Mouse (Mus musculus): ENCODE measurements around the gene Acsl3. TPM values are rescaled to one million over a fixed set of nuclear protein-coding genes. Genes with fewer than 3 reads are reported as not detected.

Acsl3 gene
- polyA plus RNA-seq, 1 experiment, result 19.8 TPM

DNA sequence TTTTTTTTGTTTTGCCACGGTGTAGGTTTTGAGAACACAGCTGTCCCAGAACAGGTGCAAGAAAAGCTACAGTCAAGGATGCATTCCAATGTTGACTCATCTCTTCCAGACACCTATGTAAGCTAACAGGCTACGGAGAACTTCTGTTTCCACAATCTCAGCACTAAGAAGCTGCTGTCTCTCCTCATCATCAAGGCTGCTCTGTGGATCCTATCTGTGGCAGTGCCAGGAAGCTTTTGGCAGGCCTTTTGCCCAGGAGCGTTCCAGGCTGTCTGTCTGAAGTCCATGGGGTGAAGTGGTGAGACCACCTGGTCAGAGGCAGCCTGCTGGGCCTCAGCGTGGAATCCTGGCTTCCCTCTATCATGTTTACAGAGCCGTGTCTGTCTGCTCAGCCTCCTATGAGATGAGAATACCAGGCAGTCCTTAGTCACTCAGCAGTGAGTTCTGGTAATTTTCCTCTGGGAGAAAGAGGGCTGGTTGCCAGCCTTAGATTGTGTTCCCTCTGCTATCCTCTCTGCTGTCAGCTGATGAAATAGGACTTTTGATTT lies 87.7 kb downstream of the Acsl3 start:
- Histone ChIP-seq H3K27me3 (ENCODE audit: control insufficient read depth, insufficient read depth, insufficient read length) (no peaks in the 10 kb centered on the region), H3K36me3 (ENCODE audit: control insufficient read depth, insufficient read depth) (no peaks in the 10 kb centered on the region), H3K4me3 (ENCODE audit: insufficient read depth, poor library complexity, severe bottlenecking) (no peak overlapping the region), H3K79me3 (ENCODE audit: low read depth) (no peaks in the 10 kb centered on the region), H3K79me2 (ENCODE audit: control insufficient read depth, insufficient read depth) (no peaks in the 10 kb centered on the region), H3ac (ENCODE audit: control insufficient read depth, insufficient read length, low read depth) (no peak overlapping the region)
- TF ChIP-seq MAX (IDR thresholded peaks at IDR 0.05) (no peak), MYOD1 (IDR thresholded peaks at IDR 0.05; ENCODE audit: control insufficient read depth, insufficient read length, low read depth) (peak; percentile 69), FOSL1 (IDR thresholded peaks at IDR 0.05; ENCODE audit: insufficient read depth, low read length, poor library complexity, severe bottlenecking) (no peak), CTCF (IDR thresholded peaks at IDR 0.05; ENCODE audit: control insufficient read depth, insufficient read depth, insufficient read length) (no peak), USF1 (IDR thresholded peaks at IDR 0.05; ENCODE audit: low read depth) (no peak), CEBPB (IDR thresholded peaks at IDR 0.05; ENCODE audit: low read depth) (no peak)

Other genes starting within 250 kb of the Acsl3 start
- gene Farsb, start 168.9 kb upstream of the Acsl3 start, polyA plus RNA-seq (2012; fragmentation: generic; extraction: Trizol), result 53.6 TPM
- gene Mogat1, start 146.8 kb upstream of the Acsl3 start, polyA plus RNA-seq (2012; fragmentation: generic; extraction: Trizol), result not detected
- gene BC035947, start 145.7 kb upstream of the Acsl3 start, polyA plus RNA-seq (2012; fragmentation: generic; extraction: Trizol), result not detected
- gene Utp14b, start 213 bp downstream of the Acsl3 start, polyA plus RNA-seq (2012; fragmentation: generic; extraction: Trizol), result 2.4 TPM
- gene Kcne4, start 158.9 kb downstream of the Acsl3 start, polyA plus RNA-seq (2012; fragmentation: generic; extraction: Trizol), result 0.04 TPM

Data from C2C12 (cell line).